Mouse (Mus musculus) forebrain, embryonic 15.5 days (tissue): ENCODE data around the gene Polm. TPM values are rescaled to one million over a fixed set of nuclear protein-coding genes. Genes with fewer than 3 reads are reported as not detected.

Experiments
- ATAC-seq: fragments of 200-750 bp; cut with Nextera tagmentation; replicated peaks from 2 replicates; pipeline ENCODE4 v1.8.0; 2017; ENCODE audit warnings: mild to moderate bottlenecking, moderate TSS enrichment, moderate library complexity
- H3K27ac ChIP-seq: fragments of 300-500 bp; sonication (generic); replicated peaks from 2 replicates; pipeline ENCODE4 v1.5.1; 2015; ENCODE audit warnings: mild to moderate bottlenecking, inconsistent platforms
- H3K27me3 ChIP-seq: fragments of 300-500 bp; sonication (generic); 2 replicates; pipeline ENCODE4 v1.6.1; 2015; ENCODE audit warnings: inconsistent platforms
- H3K36me3 ChIP-seq: fragments of 300-500 bp; sonication (generic); 2 replicates; pipeline ENCODE4 v1.6.1; 2015; ENCODE audit warnings: mild to moderate bottlenecking, inconsistent platforms
- H3K4me1 ChIP-seq: fragments of 300-500 bp; sonication (generic); 2 replicates; pipeline ENCODE4 v1.6.1; 2015; ENCODE audit warnings: inconsistent platforms
- H3K4me2 ChIP-seq: fragments of 300-500 bp; sonication (generic); replicated peaks from 2 replicates; pipeline ENCODE4 v1.6.1; 2015; ENCODE audit warnings: mild to moderate bottlenecking, inconsistent platforms
- H3K4me3 ChIP-seq: fragments of 300-500 bp; sonication (generic); 2 replicates; pipeline ENCODE4 v1.5.1; 2015; ENCODE audit warnings: mild to moderate bottlenecking, inconsistent platforms
- H3K9ac ChIP-seq: fragments of 300-500 bp; sonication (generic); replicated peaks from 2 replicates; pipeline ENCODE4 v1.6.1; 2015; ENCODE audit warnings: mild to moderate bottlenecking, inconsistent platforms
- H3K9me3 ChIP-seq: fragments of 300-500 bp; sonication (generic); 2 replicates; pipeline ENCODE4 v1.6.1; 2016; ENCODE audit warnings: inconsistent platforms
- WGBS: fragments of 180-500 bp; shearing (Covaris S2); methylation state at CpG from one replicate; pipeline ENCODE4 v1.1.7; 2015; ENCODE audit warnings: mixed read lengths; 5-methylcytosine and 5-hydroxymethylcytosine counted together
- polyA plus RNA-seq: library from polyadenylated mRNA; unstranded; fragments of >200 nt; fragmentation: Nextera tagmentation; extraction: Ambion mirVana; gene quantifications from 2 replicates; pipeline ENCODE4 v1.2.1, GENCODE M21; 2015

Gene Polm
- polyA plus RNA-seq, 1 experiment from 2014 or later: 7.0 TPM

- Histone ChIP-seq H3K27me3 (no peaks in the 10 kb centered on the region), H3K36me3 (peaks cover 10% of the 10 kb centered on the region), H3K9me3 (no peaks in the 10 kb centered on the region), H3K4me2 (peak overlapping the region; percentile 87), H3K4me1 (peaks cover 27% of the 10 kb centered on the region), H3K27ac (peak overlapping the region; percentile 90), H3K9ac (peak overlapping the region; percentile 81), H3K4me3 (peak overlapping the region; percentile 76)
- WGBS: 43% methylated on average over 8 of the region's 8 CpGs
- ATAC-seq: no peak
These were observed 50.2 kb downstream of the Polm start for GRCm38 (mm10) chr11:5787671-5788055.

- no peak for ATAC-seq
- Histone ChIP-seq H3K9ac (no peak overlapping the region), H3K27me3 (no peaks in the 10 kb centered on the region), H3K4me2 (no peak overlapping the region), H3K27ac (no peak overlapping the region), H3K4me1 (peaks cover 27% of the 10 kb centered on the region), H3K36me3 (peaks cover 4% of the 10 kb centered on the region; the same call in 1 of the 2 replicates), H3K9me3 (no peaks in the 10 kb centered on the region), H3K4me3 (no peak overlapping the region)
These were observed 52.1 kb downstream of the Polm start for GRCm38 (mm10) chr11:5785732-5786131.

- Histone ChIP-seq H3K9me3 (no peaks in the 10 kb centered on the region), H3K4me1 (peaks cover 3% of the 10 kb centered on the region), H3K9ac (no peak overlapping the region), H3K4me2 (no peak overlapping the region), H3K4me3 (no peak overlapping the region), H3K27ac (no peak overlapping the region), H3K27me3 (no peaks in the 10 kb centered on the region), H3K36me3 (peaks cover 5% of the 10 kb centered on the region; the same call in 1 of the 2 replicates)
- ATAC-seq: no peak
- WGBS: 74% methylated on average over 8 of the region's 8 CpGs
These were observed 55.4 kb downstream of the Polm start for GRCm38 (mm10) chr11:5782199-5782944.

GRCm38 (mm10) chr11:5780035-5780499, 57.7 kb downstream of the Polm start:
- no peak overlapping the region for H3K4me3 ChIP-seq
- H3K9ac ChIP-seq: no peak overlapping the region
- no peak for ATAC-seq
- no peak overlapping the region for H3K4me2 ChIP-seq
- peaks cover 5% of the 10 kb centered on the region; the same call in 1 of the 2 replicates for H3K36me3 ChIP-seq
- H3K9me3 ChIP-seq: no peaks in the 10 kb centered on the region
- H3K27ac ChIP-seq: no peak overlapping the region
- H3K4me1 ChIP-seq: no peaks in the 10 kb centered on the region
- no peaks in the 10 kb centered on the region for H3K27me3 ChIP-seq
- 92% methylated on average over 6 of the region's 6 CpGs for WGBS

GRCm38 (mm10) chr11:5778481-5778880, 59.3 kb downstream of the Polm start:
- peaks cover 5% of the 10 kb centered on the region; the same call in 1 of the 2 replicates for H3K36me3 ChIP-seq
- H3K9me3 ChIP-seq: no peaks in the 10 kb centered on the region
- H3K27ac ChIP-seq: no peak overlapping the region
- no peaks in the 10 kb centered on the region for H3K4me1 ChIP-seq
- no peaks in the 10 kb centered on the region for H3K27me3 ChIP-seq
- H3K9ac ChIP-seq: no peak overlapping the region
- H3K4me2 ChIP-seq: no peak overlapping the region
- WGBS: 72% methylated on average over 2 of the region's 2 CpGs
- H3K4me3 ChIP-seq: no peak overlapping the region
- no peak for ATAC-seq

Other genes starting within 250 kb of the Polm start
- 177 and 180 TPM in 2 replicates for gene Mrps24, start 122.3 kb downstream of the Polm start, polyA plus RNA-seq
- gene Urgcp, start 75.6 kb downstream of the Polm start, polyA plus RNA-seq: 31.6 and 32.4 TPM in 2 replicates
- gene Dbnl, start 49.5 kb downstream of the Polm start, polyA plus RNA-seq: 138 and 140 TPM in 2 replicates
- 1.9 and 3.1 TPM in 2 replicates for gene Pgam2, start 34.3 kb downstream of the Polm start, polyA plus RNA-seq
- gene Aebp1, start 23.9 kb upstream of the Polm start, polyA plus RNA-seq: 10.0 and 10.4 TPM in 2 replicates
- 72.6 and 76.4 TPM in 2 replicates for gene Pold2, start 40.3 kb upstream of the Polm start, polyA plus RNA-seq
- gene Myl7, start 60.8 kb upstream of the Polm start, polyA plus RNA-seq: 0.32 and 1.6 TPM in 2 replicates
- 6.8 and 7.7 TPM in 2 replicates for gene Gck, start 112.1 kb upstream of the Polm start, polyA plus RNA-seq
- gene Ykt6, start 117.7 kb upstream of the Polm start, polyA plus RNA-seq: 86.0 and 95.9 TPM in 2 replicates
- 119 and 121 TPM in 2 replicates for gene Camk2b, start 228.3 kb upstream of the Polm start, polyA plus RNA-seq